Mouse (Mus musculus) megakaryocyte, embryonic 14.5 days (primary cell): ENCODE data around the gene Tspan32. TPM values are rescaled to one million over a fixed set of nuclear protein-coding genes. Genes with fewer than 3 reads are reported as not detected.

ENCODE experiments used
- H3K27me3 ChIP-seq: replicated peaks from 2 replicates; pipeline ENCODE3; 2012; ENCODE audit warnings: inconsistent platforms
- H3K36me3 ChIP-seq: replicated peaks from 2 replicates; pipeline ENCODE3; 2012; ENCODE audit warnings: low read length, inconsistent platforms, mixed read lengths
- H3K4me1 ChIP-seq: 2 replicates; pipeline ENCODE4 v1.6.1; 2012; ENCODE audit warnings: inconsistent platforms
- H3K4me3 ChIP-seq: replicated peaks from 2 replicates; pipeline ENCODE3; 2012; ENCODE audit warnings: moderate library complexity, mild to moderate bottlenecking, inconsistent platforms
- H3K9me3 ChIP-seq: 2 replicates; pipeline ENCODE4 v1.6.1; 2012; ENCODE audit warnings: inconsistent platforms
- FLI1 ChIP-seq: IDR thresholded peaks from 2 replicates; pipeline ENCODE4 v1.6.1; 2012; ENCODE audit warnings: low read length, inconsistent platforms, mixed read lengths
- GATA1 ChIP-seq: IDR thresholded peaks from 3 replicates; pipeline ENCODE4 v1.6.1; 2012; ENCODE audit warnings: mixed read lengths, low read length, inconsistent platforms, borderline replicate concordance
- polyA plus RNA-seq: library from polyadenylated mRNA; stranded (reverse); fragments of >175 nt; gene quantifications from 2 replicates; pipeline ENCODE4 v1.2.3, GENCODE M21; 2012; ENCODE audit warnings: low replicate concordance; ENCODE audit not compliant: insufficient read depth

Gene Tspan32
- polyA plus RNA-seq, 1 experiment: 119 TPM

DNA sequence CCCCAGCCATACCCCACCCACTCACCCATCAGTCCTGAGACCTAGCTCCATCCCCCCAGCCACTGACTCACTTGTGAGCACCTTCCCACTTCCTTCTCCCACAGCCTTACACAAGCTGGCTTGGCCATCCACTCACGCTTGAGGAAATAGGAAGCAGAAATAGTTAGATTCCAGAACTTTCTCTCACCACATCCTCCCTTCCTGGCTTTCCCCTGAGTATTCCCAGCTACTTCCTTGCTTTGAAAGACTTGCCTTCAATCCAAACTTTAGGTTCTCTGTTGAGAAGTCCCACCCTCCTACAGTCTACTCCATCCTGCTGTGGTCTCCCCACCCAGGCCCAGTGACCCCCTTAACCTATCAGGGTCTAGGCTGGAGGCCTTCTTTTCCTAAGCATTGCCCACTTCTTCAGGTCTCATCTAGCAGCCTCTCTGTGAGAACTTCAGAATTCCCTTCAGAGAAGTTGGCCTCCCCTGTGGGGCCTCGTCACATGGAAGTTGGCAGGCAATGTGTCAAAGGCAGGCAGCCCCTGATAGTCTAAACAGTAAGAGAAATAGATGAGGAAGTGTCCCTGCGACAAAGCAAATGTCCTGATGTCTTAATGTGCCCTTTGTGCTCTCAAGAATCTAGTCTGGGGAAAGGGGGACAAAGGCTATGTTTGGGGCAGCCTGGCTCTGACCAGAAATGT lies 36.4 kb downstream of the Tspan32 start:
- TF ChIP-seq FLI1 (no peak), GATA1 (no peak)
- H3K9me3 ChIP-seq: peaks cover 5% of the 10 kb centered on the region
- peaks cover 13% of the 10 kb centered on the region for H3K27me3 ChIP-seq
- peaks cover 33% of the 10 kb centered on the region for H3K36me3 ChIP-seq
- no peak overlapping the region for H3K4me3 ChIP-seq
- H3K4me1 ChIP-seq: peaks cover 95% of the 10 kb centered on the region

DNA sequence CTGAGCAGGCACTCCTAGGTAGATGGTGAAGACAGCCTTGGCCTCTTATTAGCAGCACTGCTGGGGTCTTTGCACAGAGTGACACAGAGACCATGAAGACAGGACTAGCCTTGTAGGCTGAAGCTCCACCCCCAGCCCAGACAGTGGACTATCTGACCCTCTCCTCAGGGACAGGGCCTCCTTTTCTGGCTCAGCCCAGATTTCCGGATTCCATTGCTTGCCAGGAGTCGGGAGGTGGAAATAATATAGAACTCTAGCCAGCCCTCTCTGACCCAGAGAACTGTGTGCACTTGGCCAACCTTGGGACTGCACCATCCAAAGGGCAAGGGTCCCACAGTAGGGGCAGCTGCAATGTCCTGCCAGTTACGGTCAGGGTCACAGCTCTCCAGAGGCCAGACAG lies 37.2 kb downstream of the Tspan32 start:
- peaks cover 97% of the 10 kb centered on the region for H3K4me1 ChIP-seq
- peak overlapping the region; percentile 62 for H3K4me3 ChIP-seq
- H3K36me3 ChIP-seq: peaks cover 29% of the 10 kb centered on the region
- no peak for TF ChIP-seq FLI1
- TF ChIP-seq GATA1: no peak
- peaks cover 5% of the 10 kb centered on the region for H3K9me3 ChIP-seq
- H3K27me3 ChIP-seq: peaks cover 12% of the 10 kb centered on the region

DNA sequence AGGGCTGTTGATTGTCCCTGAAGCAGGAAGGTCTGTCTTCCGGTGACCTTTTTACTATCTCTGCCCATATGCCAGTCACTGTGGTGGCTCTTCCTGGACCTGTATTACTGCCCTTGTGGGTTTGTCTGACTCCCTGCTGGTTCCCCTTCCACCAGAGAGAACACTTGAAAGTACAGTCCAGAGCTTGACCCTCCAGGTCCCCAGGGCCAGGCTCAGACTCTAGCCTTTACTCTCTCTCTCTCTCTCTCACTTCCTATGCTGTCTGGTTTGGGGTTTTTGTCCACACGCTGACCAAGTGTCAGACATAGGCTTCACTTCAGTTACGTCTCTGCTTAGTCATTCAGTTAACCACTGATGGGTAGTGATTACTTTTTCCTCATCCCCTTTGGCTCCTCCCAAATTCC lies 38.1 kb downstream of the Tspan32 start:
- TF ChIP-seq FLI1: no peak
- TF ChIP-seq GATA1: peak; percentile 51; the same call in 1 of the 3 replicates
- Histone ChIP-seq H3K4me1 (peaks cover 94% of the 10 kb centered on the region), H3K4me3 (peak overlapping the region; percentile 24), H3K36me3 (peaks cover 25% of the 10 kb centered on the region), H3K9me3 (peaks cover 5% of the 10 kb centered on the region), H3K27me3 (peaks cover 6% of the 10 kb centered on the region)

DNA sequence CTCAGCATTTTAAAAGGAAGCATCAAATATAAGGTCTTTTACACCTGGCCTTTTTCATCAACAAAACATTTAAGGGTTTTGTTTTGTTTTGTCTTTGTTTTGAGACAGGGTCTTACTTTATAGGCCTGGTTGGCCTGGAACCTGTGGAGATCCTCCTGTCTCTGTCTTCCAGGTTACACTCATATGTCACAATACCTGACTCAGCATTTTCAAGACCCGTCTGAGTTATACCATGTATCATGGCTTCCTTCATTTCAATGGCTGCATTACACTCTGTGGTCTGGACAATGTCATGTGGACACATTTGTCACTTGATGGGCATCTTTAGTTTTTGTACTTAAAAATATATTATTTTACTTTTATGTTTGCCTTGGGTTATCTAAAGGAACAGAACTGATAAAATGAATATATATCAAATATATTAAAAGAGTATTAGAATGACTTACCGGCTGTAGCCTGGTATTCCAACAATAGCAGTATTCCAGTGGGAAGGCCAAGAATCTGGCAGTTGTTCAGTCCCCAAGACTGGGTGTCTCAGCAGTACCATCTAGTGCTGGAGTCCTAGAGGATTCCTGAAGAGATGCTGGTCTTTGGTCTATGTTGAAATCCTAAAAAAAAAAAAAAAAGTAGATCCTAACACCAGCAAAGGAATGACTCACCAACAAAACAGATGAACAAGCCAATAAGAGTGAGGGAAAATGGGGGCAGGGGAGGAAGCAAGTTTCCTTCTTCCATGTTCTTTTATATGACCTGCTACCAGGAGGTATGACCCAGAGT lies 39.4 kb downstream of the Tspan32 start:
- H3K4me3 ChIP-seq: no peak overlapping the region
- peaks cover 6% of the 10 kb centered on the region for H3K27me3 ChIP-seq
- peaks cover 5% of the 10 kb centered on the region for H3K9me3 ChIP-seq
- TF ChIP-seq FLI1 (no peak), GATA1 (no peak)
- peaks cover 25% of the 10 kb centered on the region for H3K36me3 ChIP-seq
- peaks cover 87% of the 10 kb centered on the region for H3K4me1 ChIP-seq

DNA sequence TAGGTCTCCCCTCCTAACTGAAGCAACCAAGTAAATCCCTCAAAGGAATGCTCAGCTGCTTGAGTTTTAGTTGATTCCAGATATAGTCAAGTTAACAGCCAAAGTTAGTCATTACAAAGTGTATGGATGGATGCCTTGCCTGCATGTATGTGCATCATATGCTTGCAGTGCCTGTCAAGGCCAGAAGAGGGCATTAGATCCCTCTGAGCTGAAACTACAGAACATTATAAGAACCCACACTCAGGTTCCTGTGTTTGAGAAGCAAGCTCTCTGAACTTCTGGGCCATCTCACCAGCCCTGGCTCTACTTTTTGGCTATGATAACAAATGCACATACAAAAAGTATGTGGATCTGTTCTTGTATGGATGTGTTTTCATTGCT lies 40.0 kb downstream of the Tspan32 start:
- Histone ChIP-seq H3K4me3 (no peak overlapping the region), H3K27me3 (peaks cover 6% of the 10 kb centered on the region), H3K9me3 (peaks cover 5% of the 10 kb centered on the region), H3K36me3 (peaks cover 22% of the 10 kb centered on the region), H3K4me1 (peaks cover 87% of the 10 kb centered on the region)
- no peak for TF ChIP-seq GATA1
- TF ChIP-seq FLI1: no peak

DNA sequence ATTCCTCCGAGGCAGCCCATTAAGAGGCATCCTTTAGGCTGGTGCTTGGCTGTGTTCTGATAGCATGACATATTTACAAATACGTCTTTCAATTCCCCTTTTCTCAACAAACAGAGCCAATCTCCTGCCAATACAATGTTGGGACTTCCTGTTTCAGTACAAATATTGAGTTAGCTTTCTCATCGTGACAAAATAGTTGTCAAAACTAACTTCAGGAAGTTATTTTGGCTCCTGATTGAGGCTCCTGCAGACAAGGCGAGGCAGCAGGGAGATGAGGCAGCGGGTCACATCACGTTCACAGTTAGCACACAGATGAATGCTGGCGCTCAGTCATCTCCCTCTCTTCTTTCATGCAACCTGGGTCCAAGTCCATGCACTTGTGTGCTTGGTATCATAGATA lies 41.5 kb downstream of the Tspan32 start:
- peak overlapping the region; percentile 57 for H3K4me3 ChIP-seq
- peaks cover 5% of the 10 kb centered on the region for H3K9me3 ChIP-seq
- peaks cover 84% of the 10 kb centered on the region for H3K4me1 ChIP-seq
- peaks cover 16% of the 10 kb centered on the region for H3K36me3 ChIP-seq
- TF ChIP-seq GATA1 (no peak), FLI1 (no peak)
- no peaks in the 10 kb centered on the region for H3K27me3 ChIP-seq

DNA sequence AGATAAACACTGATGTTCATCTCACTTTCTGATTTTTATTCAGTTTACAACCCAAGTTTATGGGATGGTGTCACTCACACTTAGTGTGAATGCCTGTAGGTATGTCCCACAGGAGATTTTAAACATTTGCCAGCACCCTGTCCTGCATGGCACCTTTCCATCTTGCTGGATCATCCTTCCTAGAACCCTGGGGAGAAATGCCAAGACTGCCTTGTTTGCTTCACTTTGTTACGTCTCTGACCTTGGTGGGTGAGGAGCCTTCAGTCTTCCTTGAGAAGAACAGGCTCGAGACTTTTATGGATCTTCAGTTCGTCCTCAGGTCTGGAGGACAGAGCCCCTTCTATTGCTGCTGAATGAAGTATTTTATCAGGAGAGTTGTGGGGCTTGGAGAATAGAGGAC lies 44.5 kb downstream of the Tspan32 start:
- Histone ChIP-seq H3K4me3 (no peak overlapping the region), H3K4me1 (peaks cover 71% of the 10 kb centered on the region), H3K27me3 (no peaks in the 10 kb centered on the region), H3K36me3 (peaks cover 16% of the 10 kb centered on the region), H3K9me3 (peaks cover 5% of the 10 kb centered on the region)
- TF ChIP-seq GATA1 (no peak), FLI1 (no peak)

DNA sequence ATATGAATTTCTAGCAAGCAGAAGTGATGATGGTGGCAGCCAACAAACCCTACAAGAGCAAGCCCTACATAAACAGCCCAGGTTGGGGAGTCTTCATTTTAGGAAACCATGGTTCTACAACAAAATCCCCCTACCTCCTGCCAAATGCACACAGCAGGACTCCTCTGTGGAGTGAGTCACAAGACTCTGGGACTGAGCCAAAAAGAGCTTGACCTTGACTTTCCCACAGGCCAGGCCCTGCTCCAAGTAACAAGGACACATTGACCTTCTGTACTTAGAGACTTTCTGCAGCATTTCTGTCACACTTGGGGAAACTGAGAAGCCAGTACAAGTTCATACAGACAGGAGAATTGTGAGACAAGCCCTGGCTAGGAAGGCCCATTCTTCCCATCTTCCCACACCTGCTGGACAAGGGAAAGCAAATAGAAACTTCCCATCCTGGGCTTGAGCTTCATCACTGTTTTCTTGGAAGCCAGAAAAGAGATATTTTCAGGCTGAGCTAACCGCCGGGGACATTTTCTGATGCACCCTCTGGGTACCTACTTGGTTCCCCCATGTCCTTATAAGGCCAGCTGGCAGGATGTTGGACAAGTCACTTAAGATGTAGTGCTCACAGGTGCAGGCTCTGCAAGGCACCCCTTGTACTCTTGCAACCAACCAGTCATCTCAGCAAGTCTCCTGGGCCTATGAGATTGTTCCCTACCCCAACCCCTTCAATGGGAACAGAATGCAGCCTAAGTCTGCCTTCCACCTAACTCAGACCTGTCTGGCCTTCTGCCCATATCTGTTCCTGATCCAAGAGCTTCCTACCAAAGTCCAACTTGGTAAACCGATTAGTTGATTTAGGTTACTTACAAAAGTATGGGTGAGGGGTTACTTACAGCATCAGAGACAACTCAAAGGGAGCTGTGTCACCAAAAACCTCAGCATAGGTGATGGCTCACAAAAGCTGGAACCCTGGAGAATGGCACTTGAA lies 45.3 kb downstream of the Tspan32 start:
- no peak overlapping the region for H3K4me3 ChIP-seq
- peaks cover 18% of the 10 kb centered on the region for H3K36me3 ChIP-seq
- no peak for TF ChIP-seq FLI1
- no peak for TF ChIP-seq GATA1
- peaks cover 73% of the 10 kb centered on the region for H3K4me1 ChIP-seq
- no peaks in the 10 kb centered on the region for H3K9me3 ChIP-seq
- no peaks in the 10 kb centered on the region for H3K27me3 ChIP-seq

DNA sequence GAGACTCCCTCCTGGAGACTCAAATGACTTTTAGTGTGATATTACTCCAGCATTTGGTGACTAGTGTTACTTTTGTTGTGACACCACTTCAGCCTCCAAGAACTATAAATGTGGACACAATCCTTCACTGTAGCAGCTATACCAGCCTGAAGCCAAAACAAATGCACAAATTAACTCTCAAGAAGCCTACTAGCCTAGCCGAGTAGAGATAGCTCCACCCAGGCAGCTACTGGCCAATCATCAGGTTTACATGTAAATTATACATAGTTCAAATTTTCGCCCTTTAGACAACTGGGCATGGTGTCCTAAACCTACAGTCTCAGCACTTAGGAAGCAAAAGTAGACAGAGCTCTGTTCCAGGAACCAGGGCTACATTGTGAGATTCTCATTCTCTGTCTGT lies 46.5 kb downstream of the Tspan32 start:
- Histone ChIP-seq H3K36me3 (peaks cover 28% of the 10 kb centered on the region), H3K9me3 (no peaks in the 10 kb centered on the region), H3K4me1 (peaks cover 74% of the 10 kb centered on the region), H3K27me3 (no peaks in the 10 kb centered on the region), H3K4me3 (no peak overlapping the region)
- TF ChIP-seq GATA1 (no peak), FLI1 (no peak)
